Mouse (Mus musculus) adrenal gland, postnatal 4 days (tissue): ENCODE data around the gene Ddi2. TPM values are rescaled to one million over a fixed set of nuclear protein-coding genes. Genes with fewer than 3 reads are reported as not detected.

ENCODE experiments used
- DNase-seq, 2 experiments: peaks; one replicate each; pipeline ENCODE4 v3.0.0; 2021 to 2022; ENCODE audit warnings: low spot score in 2 of 2, mixed read lengths in 2 of 2
- total RNA-seq, 2 experiments: library from RNA; stranded (reverse); gene quantifications; 2 replicates each; pipeline ENCODE4 v1.2.3; 2021

Gene Ddi2
- total RNA-seq, 2 experiments from 2014 or later: 51.8 to 56.0 TPM

GRCm38 (mm10) chr4:141630021-141630420 lies 93.2 kb downstream of the Ddi2 start:
- DNase-seq: no peak

GRCm38 (mm10) chr4:141628661-141629060 lies 94.6 kb downstream of the Ddi2 start:
- no peak for DNase-seq

Other genes starting within 250 kb of the Ddi2 start
- gene Spen, start 184.8 kb downstream of the Ddi2 start, total RNA-seq: 10 to 100 TPM; 57.4 to 67.8 TPM
- gene Fblim1, start 117.3 kb downstream of the Ddi2 start, total RNA-seq: 10 to 100 TPM; 24.9 to 32.1 TPM
- 1 to 10 TPM; 3.7 to 3.8 TPM for gene Tmem82, start 104.8 kb downstream of the Ddi2 start, total RNA-seq
- gene Slc25a34, start 99.6 kb downstream of the Ddi2 start, total RNA-seq: 1 to 10 TPM; 7.4 to 9.5 TPM
- gene Plekhm2, start 58.5 kb downstream of the Ddi2 start, total RNA-seq: 10 to 100 TPM; 55.5 to 60.5 TPM
- not detected for gene Rsc1a1, start 37.8 kb downstream of the Ddi2 start, total RNA-seq
- 10 to 100 TPM in 1 of 2 experiments, 1 to 10 TPM in 1; 4.9 to 13.6 TPM for gene Agmat, start 23.3 kb upstream of the Ddi2 start, total RNA-seq
- 10 to 100 TPM; 19.8 to 20.1 TPM for gene Dnajc16, start 67.5 kb upstream of the Ddi2 start, total RNA-seq
- 10 to 100 TPM; 31.5 to 32.4 TPM for gene Casp9, start 70.2 kb upstream of the Ddi2 start, total RNA-seq
- gene Cela2a, start 102.7 kb upstream of the Ddi2 start, total RNA-seq: 1,000 to 10,000 TPM in 1 of 2 experiments, under 1 TPM in 1; 0.56 to 1,571 TPM
- gene Ctrc, start 122.9 kb upstream of the Ddi2 start, total RNA-seq: 10 to 100 TPM in 1 of 2 experiments, not detected in 1; 54.8 TPM
- gene Efhd2, start 151.5 kb upstream of the Ddi2 start, total RNA-seq: 10 to 100 TPM; 36.3 to 37.1 TPM